Mouse (Mus musculus): ENCODE results near the gene Dock4.

- TF ChIP-seq POLR2A (IDR thresholded peaks at IDR 0.05; ENCODE audit: borderline replicate concordance, control insufficient read depth, low read depth, low read length): no peak
- no peak for TF ChIP-seq CTCF (IDR thresholded peaks at IDR 0.05; ENCODE audit: control insufficient read depth, insufficient read depth, low read length)
Observed at GRCm38 (mm10) chr12:40745501-40745900, 299.7 kb downstream of the Dock4 start.

Data from bone marrow, adult 2 months (tissue).